Mouse (Mus musculus) CH12.LX (cell line): ENCODE results near the gene Smarcc2. TPM values are rescaled to one million over a fixed set of nuclear protein-coding genes. Genes with fewer than 3 reads are reported as not detected.

Experiments used
- DNase-seq: peaks from one replicate; pipeline ENCODE4 v3.0.0-alpha.2; 2013; ENCODE audit errors: extremely low read depth
- H3K27ac ChIP-seq: 2 replicates; pipeline ENCODE4 v1.5.1; 2012; ENCODE audit warnings: low read depth, mild to moderate bottlenecking, control low read depth, moderate library complexity; ENCODE audit not compliant: insufficient read depth
- H3K27me3 ChIP-seq: replicated peaks from 2 replicates; pipeline ENCODE3; 2012; ENCODE audit warnings: inconsistent platforms
- H3K36me3 ChIP-seq, 2 experiments: replicated peaks in 1 of 2; 2 replicates each; pipeline versions ENCODE3 to v1.6.1; 2012; ENCODE audit warnings: inconsistent platforms in 1 of 2, low read length in 1 of 2, mild to moderate bottlenecking in 1 of 2, mixed read lengths in 1 of 2, moderate library complexity in 1 of 2; ENCODE audit not compliant: control insufficient read depth in 1 of 2, insufficient read depth in 1 of 2
- H3K4me1 ChIP-seq, 2 experiments: 2 replicates each; pipeline ENCODE4 v1.6.1; 2012; ENCODE audit warnings: inconsistent platforms in 1 of 2, moderate library complexity in 1 of 2; ENCODE audit not compliant: insufficient read depth in 2 of 2, control insufficient read depth in 1 of 2
- H3K4me2 ChIP-seq: 2 replicates; pipeline ENCODE4 v1.6.1; 2012; ENCODE audit warnings: low read depth, mild to moderate bottlenecking, control low read depth; ENCODE audit not compliant: poor library complexity, insufficient read depth, severe bottlenecking
- H3K4me3 ChIP-seq, 3 experiments: fragments of 150-350 bp in 1 of 3; sonication (generic) in 1 of 3; replicated peaks in 1 of 3; 2 replicates each; pipeline versions ENCODE3 to v1.5.1; 2011 to 2012; ENCODE audit warnings: low read depth in 2 of 3, low read length in 2 of 3, mild to moderate bottlenecking in 2 of 3, moderate library complexity in 2 of 3, control low read depth in 1 of 3, improper control_type of control experiment in 1 of 3, inconsistent platforms in 1 of 3, mixed read lengths in 1 of 3; ENCODE audit not compliant: poor library complexity in 1 of 3
- H3K79me2 ChIP-seq: replicated peaks from 2 replicates; pipeline ENCODE4 v1.6.1; 2012; ENCODE audit warnings: mild to moderate bottlenecking, moderate library complexity; ENCODE audit not compliant: control insufficient read depth, poor library complexity, insufficient read depth, severe bottlenecking; ENCODE audit errors: extremely low read depth
- H3K9ac ChIP-seq: 2 replicates; pipeline ENCODE4 v1.6.1; 2012; ENCODE audit warnings: low read depth, mild to moderate bottlenecking, control low read depth, moderate library complexity; ENCODE audit not compliant: insufficient read depth
- H3K9me3 ChIP-seq: replicated peaks from 2 replicates; pipeline ENCODE3; 2012; ENCODE audit warnings: low read length, inconsistent platforms, mixed read lengths
- CHD1 ChIP-seq: IDR thresholded peaks from 2 replicates; pipeline ENCODE4 v1.6.1; 2012; ENCODE audit warnings: low read depth, low read length, improper control_type of control experiment, inconsistent platforms
- CHD2 ChIP-seq: IDR thresholded peaks from 2 replicates; pipeline ENCODE4 v1.6.1; 2011; ENCODE audit warnings: low read length, improper control_type of control experiment
- CTCF ChIP-seq, 2 experiments: IDR thresholded peaks in 1 of 2; conservative IDR thresholded peaks in 1 of 2; 2 replicates each; pipeline ENCODE4 v1.5.1; 2011 to 2012; ENCODE audit warnings: low read depth in 2 of 2, low read length in 2 of 2, improper control_type of control experiment in 1 of 2, inconsistent platforms in 1 of 2, mild to moderate bottlenecking in 1 of 2, moderate library complexity in 1 of 2
- ELF1 ChIP-seq: IDR thresholded peaks from 2 replicates; pipeline ENCODE4 v1.6.1; 2014; ENCODE audit warnings: low read depth, mild to moderate bottlenecking, inconsistent platforms, low read length, improper control_type of control experiment
- ETS1 ChIP-seq: conservative IDR thresholded peaks from 2 replicates; pipeline ENCODE4 v1.6.1; 2012; ENCODE audit warnings: low read depth, mild to moderate bottlenecking, inconsistent platforms, low read length, improper control_type of control experiment, moderate library complexity
- GABPA ChIP-seq: IDR thresholded peaks from 2 replicates; pipeline ENCODE4 v1.6.1; 2012; ENCODE audit warnings: low read depth, low read length, improper control_type of control experiment, inconsistent platforms; ENCODE audit not compliant: insufficient replicate concordance
- HCFC1 ChIP-seq: IDR thresholded peaks from 2 replicates; pipeline ENCODE4 v1.6.1; 2012; ENCODE audit warnings: low read depth, mild to moderate bottlenecking, inconsistent platforms, low read length, improper control_type of control experiment
- IRF4 ChIP-seq: IDR thresholded peaks from 2 replicates; pipeline ENCODE4 v1.6.1; 2014; ENCODE audit warnings: low read depth, mild to moderate bottlenecking, inconsistent platforms, low read length, improper control_type of control experiment
- JUN ChIP-seq: IDR thresholded peaks from 2 replicates; pipeline ENCODE4 v1.6.1; 2011; ENCODE audit warnings: low read depth, mild to moderate bottlenecking, low read length, improper control_type of control experiment, moderate library complexity; ENCODE audit not compliant: insufficient read depth
- JUND ChIP-seq: conservative IDR thresholded peaks from 2 replicates; pipeline ENCODE4 v1.6.1; 2011; ENCODE audit warnings: low read depth, low read length, improper control_type of control experiment
- KAT2A ChIP-seq: IDR thresholded peaks from 2 replicates; pipeline ENCODE4 v1.6.1; 2012; ENCODE audit warnings: low read length, improper control_type of control experiment, inconsistent platforms; ENCODE audit not compliant: insufficient replicate concordance
- MAX ChIP-seq: IDR thresholded peaks from 2 replicates; pipeline ENCODE4 v1.6.1; 2011; ENCODE audit warnings: low read length, improper control_type of control experiment
- MAZ ChIP-seq: IDR thresholded peaks from 2 replicates; pipeline ENCODE4 v1.6.1; 2012; ENCODE audit warnings: low read depth, mild to moderate bottlenecking, inconsistent platforms, low read length, improper control_type of control experiment, moderate library complexity
- NELFE ChIP-seq: IDR thresholded peaks from 2 replicates; pipeline ENCODE4 v1.6.1; 2011; ENCODE audit warnings: low read depth, low read length, improper control_type of control experiment
- PAX5 ChIP-seq: IDR thresholded peaks from 2 replicates; pipeline ENCODE4 v1.6.1; 2012; ENCODE audit warnings: low read length, inconsistent platforms, mixed read lengths
- POLR2A ChIP-seq: IDR thresholded peaks from 2 replicates; pipeline ENCODE4 v1.6.1; 2011; ENCODE audit warnings: low read depth, mild to moderate bottlenecking, improper control_type of control experiment, low read length
- POLR2AphosphoS2 ChIP-seq: IDR thresholded peaks from 2 replicates; pipeline ENCODE4 v1.6.1; 2011; ENCODE audit warnings: low read depth, low read length, improper control_type of control experiment
- TBP ChIP-seq: conservative IDR thresholded peaks from 2 replicates; pipeline ENCODE4 v1.6.1; 2011; ENCODE audit warnings: low read depth, low read length, improper control_type of control experiment
- TCF12 ChIP-seq: IDR thresholded peaks from 2 replicates; pipeline ENCODE4 v1.6.1; 2014; ENCODE audit warnings: low read depth, mild to moderate bottlenecking, inconsistent platforms, low read length, improper control_type of control experiment
- USF1 ChIP-seq: IDR thresholded peaks from 2 replicates; pipeline ENCODE4 v1.6.1; 2014; ENCODE audit warnings: low read depth, mild to moderate bottlenecking, inconsistent platforms, low read length, improper control_type of control experiment
- USF2 ChIP-seq: conservative IDR thresholded peaks from 2 replicates; pipeline ENCODE4 v1.6.1; 2011; ENCODE audit warnings: low read depth, low read length, improper control_type of control experiment
- ZC3H11A ChIP-seq: IDR thresholded peaks from 2 replicates; pipeline ENCODE4 v1.6.1; 2012; ENCODE audit warnings: low read depth, mild to moderate bottlenecking, inconsistent platforms, low read length, improper control_type of control experiment
- ZKSCAN1 ChIP-seq: IDR thresholded peaks from 2 replicates; pipeline ENCODE4 v1.6.1; 2012; ENCODE audit warnings: low read depth, inconsistent platforms, low read length, improper control_type of control experiment, borderline replicate concordance
- ZNF384 ChIP-seq: IDR thresholded peaks from 2 replicates; pipeline ENCODE4 v1.6.1; 2012; ENCODE audit warnings: low read depth, low read length, improper control_type of control experiment, inconsistent platforms
- dilution Hi-C: fragments of 300-500 bp; cut with MboI; formaldehyde crosslinking; loops from 2 replicates; pipeline ENCODE4 v1.14.3; 2020; ENCODE audit warnings: low sequenced_read_pairs; ENCODE audit not compliant: extremely low pct_unique_long_range_greater_than_20kb, extremely low pct_ligation_motif_present
- in situ Hi-C: fragments of 300-500 bp; cut with MboI; formaldehyde crosslinking; loops from 3 replicates; pipeline ENCODE4 v1.14.3; 2019; ENCODE audit warnings: low sequenced_read_pairs, low pct_ligation_motif_present, low pct_unique_long_range_greater_than_20kb, mixed read lengths
- polyA plus RNA-seq: library from polyadenylated mRNA; unstranded; fragments of >175 nt; gene quantifications from 2 replicates; pipeline ENCODE4 v1.2.1, GENCODE M21; 2012; ENCODE audit warnings: low read depth; ENCODE audit not compliant: insufficient read length
- total RNA-seq, 2 experiments: library from RNA; depleted of rRNA; stranded (reverse); fragments of 300-350 nt in 1 of 2; fragments of >200 nt in 1 of 2; gene quantifications; 2 replicates each; pipeline ENCODE4 v1.2.3; 2012 to 2014

The Smarcc2 gene
- total and polyA plus RNA-seq, 3 experiments = 6.1 to 42.6 (median 24.8) TPM

DNA sequence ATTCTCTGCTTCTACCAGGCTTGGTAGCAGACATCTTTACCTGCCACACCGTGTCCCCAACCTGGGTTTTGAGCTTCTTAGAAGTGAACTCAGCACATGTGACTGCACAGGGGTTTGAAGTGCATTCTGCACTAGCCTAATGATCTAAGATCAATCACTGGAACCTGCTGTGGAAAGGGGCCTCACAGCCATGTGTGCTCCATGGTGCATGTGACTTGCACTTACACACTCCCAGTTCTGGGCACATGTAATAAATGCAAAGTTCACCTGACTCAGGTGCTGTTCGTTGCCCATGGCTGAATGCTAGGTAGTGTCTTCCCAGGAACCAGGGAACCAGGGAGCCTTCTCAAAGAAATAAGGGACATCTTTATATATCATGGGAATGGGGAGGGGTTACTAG, 25.6 kb upstream of the Smarcc2 start:
- no peak for DNase-seq
- Histone ChIP-seq H3K4me3 (no peak overlapping the region), H3K27ac (no peak overlapping the region), H3K27me3 (no peaks in the 10 kb centered on the region), H3K4me2 (no peak overlapping the region), H3K79me2 (no peaks in the 10 kb centered on the region), H3K9ac (no peak overlapping the region), H3K36me3 (peaks cover 60 to 86% of the 10 kb centered on the region in 2 experiments), H3K4me1 (peaks cover 5 to 25% of the 10 kb centered on the region in 2 experiments), H3K9me3 (no peaks in the 10 kb centered on the region)
- in situ Hi-C loops (no loop called here), dilution Hi-C loops (no loop called here)
- TF ChIP-seq ZNF384 = no peak
- TF ChIP-seq CHD1 = no peak
- TF ChIP-seq ZC3H11A = no peak
- no peak for TF ChIP-seq PAX5
- no peak for TF ChIP-seq TBP
- no peak for TF ChIP-seq NELFE
- no peak for TF ChIP-seq ETS1
- TF ChIP-seq JUND = no peak
- TF ChIP-seq IRF4 = no peak
- TF ChIP-seq TCF12 = no peak
- no peak for TF ChIP-seq CHD2
- no peak for TF ChIP-seq USF1
- TF ChIP-seq KAT2A = no peak
- TF ChIP-seq ELF1 = no peak

- no peak for TF ChIP-seq PAX5
- TF ChIP-seq CTCF (conservative IDR thresholded peaks at IDR 0.05 in 1 of 2, IDR thresholded peaks at IDR 0.05 in 1 of 2; ENCODE audit: low read depth in 2 of 2, low read length in 2 of 2) = no peak
- no peak for TF ChIP-seq ZNF384
- no peak for TF ChIP-seq HCFC1
- TF ChIP-seq MAZ = no peak
- no peak for TF ChIP-seq MAX
- TF ChIP-seq JUN = no peak
- TF ChIP-seq IRF4 = no peak
- no peak for TF ChIP-seq GABPA
- no peak for TF ChIP-seq USF2
- TF ChIP-seq NELFE = no peak
- TF ChIP-seq ZKSCAN1 = no peak
- TF ChIP-seq CHD1 = no peak
- TF ChIP-seq POLR2A = no peak
- no peak for TF ChIP-seq POLR2AphosphoS2
- no peak for TF ChIP-seq TBP
- no peak overlapping the region for H3K4me3 ChIP-seq
- H3K79me2 ChIP-seq = no peaks in the 10 kb centered on the region
- DNase-seq = no peak
- dilution Hi-C loops (no loop called here), in situ Hi-C loops (no loop called here)
- no peaks in the 10 kb centered on the region for H3K9me3 ChIP-seq
- H3K36me3 ChIP-seq = peaks cover 56 to 85% of the 10 kb centered on the region in 2 experiments
- no peak overlapping the region for H3K9ac ChIP-seq
- no peak overlapping the region for H3K4me2 ChIP-seq
- no peak overlapping the region for H3K27ac ChIP-seq
- no peaks in the 10 kb centered on the region for H3K27me3 ChIP-seq
- H3K4me1 ChIP-seq = peaks cover 5 to 37% of the 10 kb centered on the region in 2 experiments
These were observed 24.4 kb upstream of the Smarcc2 start for GRCm38 (mm10) chr10:128434681-128435080.
